Mouse (Mus musculus): ENCODE measurements around the gene Rps18.

- TF ChIP-seq POLR2A (IDR thresholded peaks at IDR 0.05; ENCODE audit: control insufficient read depth, low read depth, low read length) (no peak), CTCF (IDR thresholded peaks at IDR 0.05; ENCODE audit: control insufficient read depth, insufficient read depth, insufficient replicate concordance, low read depth, low read length) (no peak)
Observed at GRCm38 (mm10) chr17:33941381-33941780, 14.4 kb downstream of the Rps18 start.

Data from testis, adult 2 months (tissue).